Mouse (Mus musculus) heart, postnatal 36 days (tissue): Measurements from ENCODE around the gene Zfyve21. TPM values are rescaled to one million over a fixed set of nuclear protein-coding genes. Genes with fewer than 3 reads are reported as not detected.

Source experiments
- DNase-seq, 2 experiments: peaks; one replicate each; pipeline ENCODE4 v3.0.0; 2021 to 2022
- intact Hi-C: fragments of 180-260 bp; cut with DNase I; formaldehyde crosslinking; loops from one replicate; pipeline ENCODE4 v1.15.1; 2025
- total RNA-seq, 2 experiments: library from RNA; stranded (reverse); gene quantifications; 2 replicates each; pipeline ENCODE4 v1.2.3; 2021

Zfyve21 gene
- total RNA-seq, 2 experiments from 2014 or later: 65.3 to 66.5 TPM

- DNase-seq: no peak
- intact Hi-C loops: no loop called here
Measured at GRCm38 (mm10) chr12:111842565-111843433, 28.8 kb downstream of the Zfyve21 start.

GRCm38 (mm10) chr12:111843470-111843869, 29.5 kb downstream of the Zfyve21 start:
- intact Hi-C loops: no loop called here
- DNase-seq: no peak

GRCm38 (mm10) chr12:111845953-111846352, 32.0 kb downstream of the Zfyve21 start:
- intact Hi-C loops: no loop called here
- DNase-seq: no peak

- DNase-seq: no peak
- intact Hi-C loops: no loop called here
Measured at GRCm38 (mm10) chr12:111846815-111847214, 32.8 kb downstream of the Zfyve21 start.

GRCm38 (mm10) chr12:111848300-111848798, 34.4 kb downstream of the Zfyve21 start:
- intact Hi-C loops: no loop called here
- no peak for DNase-seq

- intact Hi-C loops: no loop called here
- no peak for DNase-seq
Measured at GRCm38 (mm10) chr12:111851235-111851634, 37.3 kb downstream of the Zfyve21 start.

GRCm38 (mm10) chr12:111851745-111852144, 37.8 kb downstream of the Zfyve21 start:
- intact Hi-C loops: no loop called here
- no peak for DNase-seq

GRCm38 (mm10) chr12:111853011-111853436, 39.1 kb downstream of the Zfyve21 start:
- intact Hi-C loops: no loop called here
- peak; percentile 52 to 54 for DNase-seq

- intact Hi-C loops: no loop called here
- DNase-seq: no peak
Measured at GRCm38 (mm10) chr12:111853546-111853945, 39.6 kb downstream of the Zfyve21 start.

- intact Hi-C loops: no loop called here
- no peak for DNase-seq
Measured at GRCm38 (mm10) chr12:111855448-111855847, 41.5 kb downstream of the Zfyve21 start.

GRCm38 (mm10) chr12:111864206-111864824, 50.3 kb downstream of the Zfyve21 start:
- intact Hi-C loops: no loop called here
- DNase-seq: no peak

GRCm38 (mm10) chr12:111869806-111870205, 55.8 kb downstream of the Zfyve21 start:
- no peak for DNase-seq
- intact Hi-C loops: no loop called here

GRCm38 (mm10) chr12:111870811-111871210, 56.8 kb downstream of the Zfyve21 start:
- DNase-seq: no peak
- intact Hi-C loops: no loop called here

- DNase-seq: no peak
- intact Hi-C loops: no loop called here
Measured at GRCm38 (mm10) chr12:111872079-111872478, 58.1 kb downstream of the Zfyve21 start.

GRCm38 (mm10) chr12:111874601-111875140, 60.7 kb downstream of the Zfyve21 start:
- no peak for DNase-seq
- intact Hi-C loops: loop anchor here (5.0 kb wide), 2 partner anchors 207 to 218 kb away; no protein-coding TSS in a partner anchor

- intact Hi-C loops: loop anchor here (5.0 kb wide), 2 partner anchors 208 to 217 kb away; no protein-coding TSS in a partner anchor
Measured at GRCm38 (mm10) chr12:111875499-111875898, 61.5 kb downstream of the Zfyve21 start.

GRCm38 (mm10) chr12:111878213-111878612, 64.2 kb downstream of the Zfyve21 start:
- DNase-seq: peak; percentile 81 to 90
- intact Hi-C loops: loop anchor here (1.0 to 5.0 kb wide), 4 partner anchors 68 to 214 kb away; no protein-coding TSS in a partner anchor

More at GRCm38 (mm10) chr12:111875499-111875898, 61.5 kb downstream of the Zfyve21 start:
- DNase-seq: no peak
